Mouse (Mus musculus) CD8-positive naive resting alpha-beta T cell, adult 57 days (primary cell): ENCODE measurements around the gene Iglon5. TPM values are rescaled to one million over a fixed set of nuclear protein-coding genes. Genes with fewer than 3 reads are reported as not detected.

Source experiments
- total RNA-seq: library from RNA; stranded (reverse); gene quantifications from one replicate; pipeline ENCODE4 v1.2.4, GENCODE M21; 2023

The Iglon5 gene
- total RNA-seq: not detected

DNA sequence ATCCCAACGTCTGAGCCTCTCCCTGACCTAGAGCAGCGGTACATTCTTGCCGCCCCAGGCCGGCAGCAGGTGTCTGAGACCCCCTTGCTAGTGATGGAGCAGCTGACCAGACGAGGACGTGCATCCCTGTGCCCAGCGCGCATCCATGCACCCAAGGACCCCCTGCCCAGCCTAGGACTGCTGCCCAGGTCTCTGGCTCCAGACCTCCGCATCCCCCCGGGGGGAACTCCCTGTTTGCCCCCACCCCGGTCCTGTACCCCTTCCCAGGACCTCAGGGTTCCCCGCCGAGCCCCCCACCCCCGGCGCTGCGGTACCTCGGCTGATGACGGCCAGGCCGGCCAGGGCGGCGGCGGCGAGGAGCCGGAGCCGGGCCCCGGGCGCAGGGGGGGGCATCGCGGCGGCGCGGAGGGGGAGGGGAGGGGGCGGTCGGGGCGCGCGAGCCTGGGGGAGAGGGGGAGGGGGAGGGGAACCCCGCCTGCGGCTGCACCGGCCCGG is at the start of gene Iglon5:
Iglon5 (minus strand) TSS at position 445 of the 495 bp plus-strand sequence.

DNA sequence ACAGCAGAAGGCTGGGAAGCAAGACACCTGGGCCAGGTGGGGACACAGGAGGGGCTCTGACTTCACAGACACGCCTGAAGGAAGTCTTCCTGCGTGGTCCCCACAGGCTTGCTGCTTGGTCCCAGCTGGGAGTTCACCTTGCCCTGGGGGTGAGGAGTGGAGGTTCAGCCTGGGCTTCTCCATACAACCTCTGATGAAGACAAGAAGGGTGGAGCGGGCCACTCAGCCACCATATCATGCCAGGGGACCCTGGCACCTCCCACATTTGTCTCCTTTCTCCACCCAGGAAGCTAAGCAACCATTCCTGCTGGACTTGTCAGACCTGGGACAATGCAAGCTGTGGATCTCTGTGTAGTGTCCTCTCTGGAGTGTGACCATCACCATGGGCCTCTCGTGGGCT is 27.0 kb downstream of the Iglon5 start, which contains the start of gene Vsig10l:
Vsig10l (plus strand) TSS at position 301 of the 400 bp plus-strand sequence.

DNA sequence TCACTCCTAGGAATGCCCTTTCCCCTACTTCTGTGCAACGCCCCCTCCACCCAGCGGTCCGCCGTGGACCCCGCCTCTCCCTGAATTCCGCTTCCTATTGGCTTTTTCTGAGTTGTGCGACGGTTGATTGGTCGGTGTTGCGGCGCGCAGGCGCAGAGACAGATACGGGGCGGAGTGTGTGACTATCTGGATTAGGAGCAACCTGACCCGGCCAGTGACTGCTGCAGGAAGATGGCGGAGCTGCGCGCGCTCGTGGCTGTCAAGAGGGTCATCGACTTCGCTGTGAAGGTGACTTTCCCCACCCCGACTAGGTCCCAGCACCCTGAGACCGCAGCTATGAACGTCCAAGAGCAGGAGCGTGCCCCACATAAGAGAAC is 46.0 kb downstream of the Iglon5 start, which contains the start of the genes Etfb and Gm45233:
Etfb (plus strand) TSS at position 167 of the 377 bp plus-strand sequence.
Gm45233 (plus strand) TSS at position 212 of the 377 bp plus-strand sequence.

DNA sequence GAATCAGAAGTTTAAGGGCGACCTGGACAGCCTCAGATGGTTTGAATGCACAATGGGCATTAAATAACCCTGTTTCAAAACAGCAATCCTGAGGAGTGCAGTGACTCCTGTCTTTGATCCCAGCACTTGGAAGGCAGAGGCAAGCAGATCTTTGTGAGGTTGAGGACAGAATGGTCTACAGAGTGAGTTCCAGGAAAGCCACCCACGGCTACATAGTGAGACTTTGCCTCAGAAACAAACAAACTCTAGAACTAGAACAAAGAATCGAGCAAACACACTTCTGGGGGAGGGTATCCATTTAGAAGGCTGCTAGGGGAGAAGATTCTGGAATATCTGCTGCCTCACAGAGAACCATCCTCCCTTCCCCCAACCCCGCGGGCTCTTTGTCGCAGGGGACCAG is 49.4 kb downstream of the Iglon5 start, which contains the start of gene Cldnd2:
Cldnd2 (plus strand) TSS at position 301 of the 400 bp plus-strand sequence.

DNA sequence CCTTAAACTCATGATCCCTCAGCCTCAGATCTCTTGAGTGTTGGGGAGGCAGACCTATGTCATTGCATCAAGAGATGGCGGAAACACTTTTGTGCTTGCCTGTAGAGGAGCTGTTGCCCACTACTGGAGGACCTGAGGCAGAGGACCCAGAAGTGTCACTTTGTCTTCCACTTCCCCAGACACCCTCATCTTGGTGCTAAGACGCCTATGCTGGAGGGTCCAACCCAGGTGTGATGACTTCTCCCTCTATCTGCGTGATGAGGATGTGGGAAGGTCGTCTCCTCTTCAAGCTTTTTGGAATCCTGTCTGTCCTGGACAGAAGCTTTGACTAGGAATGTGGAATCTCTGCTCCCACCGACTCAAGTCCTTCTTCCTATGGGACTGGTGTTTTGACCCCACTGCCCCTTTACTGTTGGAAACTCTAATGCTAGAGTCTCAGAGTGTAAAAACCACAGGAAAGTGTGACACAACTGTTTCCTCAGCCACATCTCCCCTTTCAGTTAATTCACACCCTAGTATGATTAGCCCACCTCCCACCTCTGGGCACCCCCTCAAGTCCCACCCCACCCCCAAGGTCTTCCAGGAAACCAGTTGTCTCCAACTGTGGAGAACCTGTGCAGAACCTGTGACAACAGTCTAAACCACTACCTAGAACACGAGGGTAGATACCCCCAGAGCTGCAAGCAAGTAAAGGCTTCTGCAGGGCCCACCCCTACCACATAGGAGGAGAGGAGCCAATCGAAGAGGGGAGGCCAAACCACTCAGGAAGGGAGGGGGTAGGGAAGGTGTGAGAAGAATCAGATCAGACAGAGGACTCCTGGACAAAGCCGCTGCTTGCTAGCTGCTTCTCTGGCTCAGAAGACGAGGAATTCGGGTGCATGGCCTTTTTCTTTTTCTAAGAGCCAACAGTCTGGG is 53.3 kb downstream of the Iglon5 start, which contains the start of gene Nkg7:
Nkg7 (plus strand) TSS at position 733 of the 915 bp plus-strand sequence.

DNA sequence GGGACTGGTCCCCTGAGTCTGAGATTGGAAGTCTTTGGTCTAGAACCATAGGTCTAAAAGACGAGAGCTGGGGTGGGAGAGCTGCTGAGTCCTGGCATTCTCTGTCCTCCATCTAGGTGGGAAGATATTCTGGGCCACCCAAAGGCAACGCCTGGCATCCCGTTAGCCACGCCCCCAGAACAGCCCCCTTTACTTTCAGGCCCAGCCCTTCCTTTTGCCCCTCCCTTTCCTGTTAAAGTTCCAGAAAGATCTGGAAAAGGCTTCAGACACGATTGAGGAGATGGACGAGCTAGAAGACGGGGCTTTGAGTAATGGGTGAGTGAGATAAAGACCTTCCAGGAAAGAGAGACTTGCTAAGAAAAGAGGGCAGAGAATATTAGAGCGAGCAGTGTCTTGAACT is 62.5 kb downstream of the Iglon5 start, which contains the start of gene Lim2:
Lim2 (plus strand) TSS at position 265 of the 400 bp plus-strand sequence.

Other genes starting within 250 kb of the Iglon5 start
- 27.4 TPM for gene Zfp715, start 176.8 kb downstream of the Iglon5 start, total RNA-seq
- 0.31 TPM for gene Siglecf, start 138.7 kb downstream of the Iglon5 start, total RNA-seq
- gene Siglecg, start 81.9 kb downstream of the Iglon5 start, total RNA-seq: 22.1 TPM
- gene Lim2, start 62.4 kb downstream of the Iglon5 start, total RNA-seq: not detected
- 209 TPM for gene Nkg7, start 53.0 kb downstream of the Iglon5 start, total RNA-seq
- gene Cldnd2, start 49.3 kb downstream of the Iglon5 start, total RNA-seq: 2.4 TPM
- gene Etfb, start 46.0 kb downstream of the Iglon5 start, total RNA-seq: 27.5 TPM
- not detected for gene Gm45233, start 45.9 kb downstream of the Iglon5 start, total RNA-seq
- gene Vsig10l, start 26.9 kb downstream of the Iglon5 start, total RNA-seq: 0.89 TPM
- not detected for gene 4931406B18Rik, start 15.9 kb upstream of the Iglon5 start, total RNA-seq
- 1.0 TPM for gene Cd33, start 54.4 kb upstream of the Iglon5 start, total RNA-seq
- 9.1 TPM for gene Zfp658, start 72.2 kb upstream of the Iglon5 start, total RNA-seq
- gene Zfp719, start 89.5 kb upstream of the Iglon5 start, total RNA-seq: 19.5 TPM
- gene Zfp819, start 117.1 kb upstream of the Iglon5 start, total RNA-seq: not detected
- gene Ceacam18, start 144.6 kb upstream of the Iglon5 start, total RNA-seq: not detected
- gene Siglece, start 170.1 kb upstream of the Iglon5 start, total RNA-seq: 1.5 TPM
- gene Ctu1, start 181.9 kb upstream of the Iglon5 start, total RNA-seq: 8.5 TPM
- not detected for gene Klk14, start 200.3 kb upstream of the Iglon5 start, total RNA-seq
- gene Klk13, start 222.5 kb upstream of the Iglon5 start, total RNA-seq: not detected